Mouse (Mus musculus): Measurements from ENCODE around the gene Lmln. TPM values are rescaled to one million over a fixed set of nuclear protein-coding genes. Genes with fewer than 3 reads are reported as not detected.
"Not testable (repeated sequence)": the region's sequence is repeated elsewhere in the genome, so short reads cannot be mapped to it uniquely, and the experiment has no call there.

Lmln gene
- polyA plus RNA-seq, 1 experiment from 2014 or later: 3.5 TPM

- Histone ChIP-seq H3K4me3 (no peak overlapping the region), H3K27me3 (replicated peaks) (no peaks in the 10 kb centered on the region), H3K4me1 (peaks cover 4% of the 10 kb centered on the region; the same call in 1 of the 2 replicates), H3K9me3 (no peaks in the 10 kb centered on the region), H3K4me2 (no peak overlapping the region), H3K9ac (no peak overlapping the region), H3K36me3 (no peaks in the 10 kb centered on the region), H3K27ac (replicated peaks) (no peak overlapping the region)
- WGBS: 60% methylated on average over 4 of the region's 4 CpGs
- ATAC-seq (ENCODE audit: extremely low read depth, insufficient number of reproducible peaks, low FRiP score, low TSS enrichment): no peak
Measured at GRCm38 (mm10) chr16:33036006-33036405, 26.3 kb upstream of the Lmln start.

- Histone ChIP-seq H3K27me3 (replicated peaks) (no peaks in the 10 kb centered on the region), H3K36me3 (no peaks in the 10 kb centered on the region), H3K9me3 (no peaks in the 10 kb centered on the region), H3K4me2 (no peak overlapping the region), H3K9ac (no peak overlapping the region), H3K4me1 (no peaks in the 10 kb centered on the region), H3K4me3 (no peak overlapping the region), H3K27ac (replicated peaks) (peak overlapping the region; percentile 28)
- ATAC-seq (ENCODE audit: extremely low read depth, insufficient number of reproducible peaks, low FRiP score, low TSS enrichment): no peak
- WGBS: 71% methylated on average over 1 of the region's 1 CpGs
Measured at GRCm38 (mm10) chr16:33042682-33043081, 19.6 kb upstream of the Lmln start.

GRCm38 (mm10) chr16:33043268-33043667 is 19.1 kb upstream of the Lmln start:
- H3K9ac ChIP-seq: no peak overlapping the region
- no peaks in the 10 kb centered on the region for H3K36me3 ChIP-seq
- H3K4me2 ChIP-seq: no peak overlapping the region
- H3K9me3 ChIP-seq: no peaks in the 10 kb centered on the region
- no peaks in the 10 kb centered on the region for H3K27me3 ChIP-seq (replicated peaks)
- no peak overlapping the region for H3K4me3 ChIP-seq
- 58% methylated on average over 2 of the region's 2 CpGs for WGBS
- no peak for ATAC-seq (ENCODE audit: extremely low read depth, insufficient number of reproducible peaks, low FRiP score, low TSS enrichment)
- H3K4me1 ChIP-seq: no peaks in the 10 kb centered on the region
- H3K27ac ChIP-seq (replicated peaks): peak overlapping the region; percentile 28

- Histone ChIP-seq H3K27me3 (replicated peaks) (no peaks in the 10 kb centered on the region), H3K9me3 (no peaks in the 10 kb centered on the region), H3K4me3 (no peak overlapping the region), H3K4me1 (no peaks in the 10 kb centered on the region), H3K27ac (replicated peaks) (no peak overlapping the region), H3K36me3 (no peaks in the 10 kb centered on the region), H3K4me2 (no peak overlapping the region), H3K9ac (no peak overlapping the region)
- no peak for ATAC-seq (ENCODE audit: extremely low read depth, insufficient number of reproducible peaks, low FRiP score, low TSS enrichment)
- 87% methylated on average over 1 of the region's 1 CpGs for WGBS
Measured at GRCm38 (mm10) chr16:33048004-33048403, 14.3 kb upstream of the Lmln start.

- ATAC-seq (ENCODE audit: extremely low read depth, insufficient number of reproducible peaks, low FRiP score, low TSS enrichment): no peak
- Histone ChIP-seq H3K27ac (replicated peaks) (no peak overlapping the region), H3K9me3 (no peaks in the 10 kb centered on the region), H3K36me3 (no peaks in the 10 kb centered on the region), H3K4me2 (no peak overlapping the region), H3K4me1 (no peaks in the 10 kb centered on the region), H3K27me3 (replicated peaks) (no peaks in the 10 kb centered on the region), H3K4me3 (no peak overlapping the region), H3K9ac (no peak overlapping the region)
- WGBS: 62% methylated on average over 2 of the region's 2 CpGs
Measured at GRCm38 (mm10) chr16:33048686-33049085, 13.6 kb upstream of the Lmln start.

GRCm38 (mm10) chr16:33049809-33050208 is 12.5 kb upstream of the Lmln start:
- H3K4me2 ChIP-seq: no peak overlapping the region
- ATAC-seq (ENCODE audit: extremely low read depth, insufficient number of reproducible peaks, low FRiP score, low TSS enrichment): no peak; the same call in 1 of the 2 replicates
- WGBS: 86% methylated on average over 16 of the region's 16 CpGs
- H3K9me3 ChIP-seq: no peaks in the 10 kb centered on the region
- H3K36me3 ChIP-seq: no peaks in the 10 kb centered on the region
- no peak overlapping the region for H3K4me3 ChIP-seq
- H3K27ac ChIP-seq (replicated peaks): no peak overlapping the region
- no peak overlapping the region for H3K9ac ChIP-seq
- no peaks in the 10 kb centered on the region for H3K27me3 ChIP-seq (replicated peaks)
- H3K4me1 ChIP-seq: no peaks in the 10 kb centered on the region

- WGBS: 62% methylated on average over 5 of the region's 5 CpGs
Measured at GRCm38 (mm10) chr16:33053141-33053540, 9.2 kb upstream of the Lmln start.

GRCm38 (mm10) chr16:33054927-33055326 is 7.4 kb upstream of the Lmln start:
- 67% methylated on average over 2 of the region's 2 CpGs for WGBS
- peaks cover 27% of the 10 kb centered on the region for H3K4me1 ChIP-seq
- H3K9me3 ChIP-seq: not testable (repeated sequence)

More at GRCm38 (mm10) chr16:33053141-33053540, 9.2 kb upstream of the Lmln start:
- Histone ChIP-seq H3K27ac (replicated peaks) (no peak overlapping the region), H3K4me1 (peaks cover 14% of the 10 kb centered on the region), H3K9me3 (no peaks in the 10 kb centered on the region), H3K27me3 (replicated peaks) (no peaks in the 10 kb centered on the region), H3K9ac (no peak overlapping the region), H3K4me2 (no peak overlapping the region), H3K36me3 (peaks cover 4% of the 10 kb centered on the region), H3K4me3 (no peak overlapping the region)
- no peak for ATAC-seq (ENCODE audit: extremely low read depth, insufficient number of reproducible peaks, low FRiP score, low TSS enrichment)

GRCm38 (mm10) chr16:33055655-33056054 is 6.7 kb upstream of the Lmln start:
- WGBS: 22% methylated on average over 10 of the region's 10 CpGs
- Histone ChIP-seq H3K4me1 (peaks cover 29% of the 10 kb centered on the region), H3K4me3 (peak overlapping the region; percentile 96), H3K9me3 (no peaks in the 10 kb centered on the region), H3K4me2 (peak overlapping the region; percentile 86), H3K27ac (replicated peaks) (no peak overlapping the region), H3K9ac (peak overlapping the region; percentile 99), H3K36me3 (peaks cover 29% of the 10 kb centered on the region), H3K27me3 (replicated peaks) (no peaks in the 10 kb centered on the region)
- no peak for ATAC-seq (ENCODE audit: extremely low read depth, insufficient number of reproducible peaks, low FRiP score, low TSS enrichment)

More at GRCm38 (mm10) chr16:33054927-33055326, 7.4 kb upstream of the Lmln start:
- not testable (repeated sequence) for H3K27me3 ChIP-seq (replicated peaks); H3K9ac ChIP-seq; ATAC-seq (ENCODE audit: extremely low read depth, insufficient number of reproducible peaks, low FRiP score, low TSS enrichment); H3K4me3 ChIP-seq; H3K4me2 ChIP-seq; H3K27ac ChIP-seq (replicated peaks)
- peaks cover 22% of the 10 kb centered on the region for H3K36me3 ChIP-seq

- H3K4me3 ChIP-seq: peak within 1 kb of the TSS; percentile 96
- WGBS: under 1% methylated on average over 47 of the region's 47 CpGs
- no peaks in the 10 kb centered on the region for H3K27me3 ChIP-seq (replicated peaks)
- peak; percentile 87 for ATAC-seq (ENCODE audit: extremely low read depth, insufficient number of reproducible peaks, low FRiP score, low TSS enrichment)
- H3K27ac ChIP-seq (replicated peaks): peak within 1 kb of the TSS; percentile 89
- H3K9me3 ChIP-seq: no peaks in the 10 kb centered on the region
- H3K4me1 ChIP-seq: peaks cover 35% of the 10 kb centered on the region
- peak within 1 kb of the TSS; percentile 86 for H3K4me2 ChIP-seq
- H3K9ac ChIP-seq: peak within 1 kb of the TSS; percentile 99
- H3K36me3 ChIP-seq: peaks cover 34% of the 10 kb centered on the region
Measured at GRCm38 (mm10) chr16:33056095-33056785, 6.1 kb upstream of the Lmln start, which contains the start of the genes Iqcg and Rpl35a. Iqcg (minus strand) TSS chr16:33056218. Rpl35a (plus strand) TSS chr16:33056453.

- H3K4me3 ChIP-seq: peak overlapping the region; percentile 96
- no peaks in the 10 kb centered on the region for H3K27me3 ChIP-seq (replicated peaks)
- peak overlapping the region; percentile 86 for H3K4me2 ChIP-seq
- no peaks in the 10 kb centered on the region for H3K9me3 ChIP-seq
- peaks cover 34% of the 10 kb centered on the region for H3K36me3 ChIP-seq
- ATAC-seq (ENCODE audit: extremely low read depth, insufficient number of reproducible peaks, low FRiP score, low TSS enrichment): no peak
- peak overlapping the region; percentile 89 for H3K27ac ChIP-seq (replicated peaks)
- H3K9ac ChIP-seq: peak overlapping the region; percentile 99
- WGBS: under 1% methylated on average over 24 of the region's 24 CpGs
- H3K4me1 ChIP-seq: peaks cover 40% of the 10 kb centered on the region
Measured at GRCm38 (mm10) chr16:33056786-33057185, 5.5 kb upstream of the Lmln start.

GRCm38 (mm10) chr16:33058033-33058432 is 4.3 kb upstream of the Lmln start:
- H3K36me3 ChIP-seq: peaks cover 34% of the 10 kb centered on the region
- peak overlapping the region; percentile 96 for H3K4me3 ChIP-seq
- peak overlapping the region; percentile 70 for H3K9ac ChIP-seq
- H3K9me3 ChIP-seq: no peaks in the 10 kb centered on the region
- H3K27me3 ChIP-seq (replicated peaks): no peaks in the 10 kb centered on the region
- peaks cover 46% of the 10 kb centered on the region for H3K4me1 ChIP-seq
- H3K27ac ChIP-seq (replicated peaks): no peak overlapping the region
- WGBS: 83% methylated on average over 16 of the region's 16 CpGs
- no peak for ATAC-seq (ENCODE audit: extremely low read depth, insufficient number of reproducible peaks, low FRiP score, low TSS enrichment)
- peak overlapping the region; percentile 86 for H3K4me2 ChIP-seq
